Mouse (Mus musculus): ENCODE data around the gene Nanos3. TPM values are rescaled to one million over a fixed set of nuclear protein-coding genes. Genes with fewer than 3 reads are reported as not detected.

Nanos3 gene
- polyA plus RNA-seq, 1 experiment from 2014 or later: not detected

DNA sequence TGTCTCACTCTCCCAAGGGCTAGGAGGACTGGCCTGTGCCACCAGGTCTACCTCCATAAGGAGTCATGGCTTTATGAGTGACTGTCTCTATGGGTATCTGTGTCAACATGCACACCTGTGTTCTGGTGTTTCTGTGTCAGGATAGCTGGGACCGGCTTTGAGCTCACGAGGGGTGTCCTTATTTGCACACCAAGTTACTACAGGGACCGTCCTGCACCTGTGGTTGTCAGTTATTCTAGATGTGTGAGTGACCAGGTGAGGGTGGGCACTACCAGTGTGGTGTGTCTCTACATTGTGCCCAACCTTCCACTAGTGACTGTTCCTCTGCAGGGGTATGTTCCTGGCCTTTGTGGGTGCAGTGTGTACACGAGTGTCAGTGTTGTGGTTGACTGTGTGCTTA, 2.2 kb downstream of the Nanos3 start:
- Histone ChIP-seq H3K79me2 (ENCODE audit: inconsistent target) (no peaks in the 10 kb centered on the region), H3K4me3 (ENCODE audit: inconsistent target) (no peak overlapping the region), H3K27ac (no peak overlapping the region), H3K36me3 (ENCODE audit: inconsistent target) (no peaks in the 10 kb centered on the region)
- WGBS (ENCODE audit: missing documents): 91% methylated on average over 3 of the region's 4 CpGs

DNA sequence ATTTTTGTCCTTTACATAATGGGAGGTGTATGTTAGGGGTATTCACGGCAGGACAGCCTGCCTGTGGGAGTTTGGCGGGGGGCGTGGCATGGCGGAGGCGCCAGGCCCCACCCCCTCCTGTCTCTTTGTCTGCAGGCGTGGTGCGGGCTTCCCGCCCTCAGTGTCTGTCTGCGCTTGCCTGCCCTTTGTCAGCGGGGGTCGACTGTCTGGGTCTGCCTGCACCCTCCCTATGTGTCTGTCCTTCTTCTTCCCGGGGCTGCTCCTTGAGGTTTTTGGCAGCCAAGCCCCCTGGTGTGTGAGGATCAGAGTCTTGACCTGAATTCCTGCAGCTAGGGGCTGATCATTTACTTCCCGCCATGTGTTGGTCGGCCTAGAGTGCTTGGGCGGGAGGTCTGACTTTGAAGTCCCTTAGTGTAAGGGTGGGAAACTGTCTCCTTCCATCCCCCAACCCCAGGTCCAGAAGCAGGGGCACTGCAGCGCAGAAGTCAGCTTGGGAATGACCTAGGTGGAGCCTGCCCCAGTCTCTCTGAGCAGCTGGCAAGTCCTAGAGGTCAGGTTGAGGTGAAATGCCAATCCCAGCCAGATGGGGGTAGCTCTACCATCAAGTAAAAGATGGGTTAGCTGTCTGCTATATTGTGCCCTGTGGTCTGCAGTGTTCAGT, 4.4 kb downstream of the Nanos3 start:
- Histone ChIP-seq H3K36me3 (ENCODE audit: inconsistent target) (no peaks in the 10 kb centered on the region), H3K4me3 (ENCODE audit: inconsistent target) (no peak overlapping the region), H3K79me2 (ENCODE audit: inconsistent target) (no peaks in the 10 kb centered on the region), H3K27ac (no peak overlapping the region)
- 67% methylated on average over 16 of the region's 16 CpGs for WGBS (ENCODE audit: missing documents)

DNA sequence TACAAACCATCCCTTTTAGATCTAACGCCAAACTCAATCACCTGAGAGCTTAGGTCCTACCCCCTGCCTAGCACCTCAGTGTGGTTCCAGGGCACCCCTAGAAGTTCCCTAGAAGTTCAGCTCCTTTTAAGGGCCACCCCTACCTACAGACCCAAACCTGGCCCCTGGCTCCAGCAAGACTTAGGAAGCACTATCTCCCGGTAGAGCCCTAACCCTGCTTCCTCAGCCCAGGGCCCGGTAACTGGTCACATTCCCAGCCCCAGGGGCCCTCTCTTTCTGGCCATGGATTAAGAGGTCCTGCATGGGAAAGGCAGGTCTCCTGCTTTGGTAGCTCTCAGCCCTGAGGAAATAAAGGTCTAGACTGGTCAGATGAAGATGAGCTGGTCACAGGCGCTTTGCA, 5.1 kb downstream of the Nanos3 start:
- no peaks in the 10 kb centered on the region for H3K36me3 ChIP-seq (ENCODE audit: inconsistent target)
- WGBS (ENCODE audit: missing documents): 87% methylated on average over 4 of the region's 4 CpGs
- no peak overlapping the region for H3K4me3 ChIP-seq (ENCODE audit: inconsistent target)
- no peaks in the 10 kb centered on the region for H3K79me2 ChIP-seq (ENCODE audit: inconsistent target)
- no peak overlapping the region for H3K27ac ChIP-seq

DNA sequence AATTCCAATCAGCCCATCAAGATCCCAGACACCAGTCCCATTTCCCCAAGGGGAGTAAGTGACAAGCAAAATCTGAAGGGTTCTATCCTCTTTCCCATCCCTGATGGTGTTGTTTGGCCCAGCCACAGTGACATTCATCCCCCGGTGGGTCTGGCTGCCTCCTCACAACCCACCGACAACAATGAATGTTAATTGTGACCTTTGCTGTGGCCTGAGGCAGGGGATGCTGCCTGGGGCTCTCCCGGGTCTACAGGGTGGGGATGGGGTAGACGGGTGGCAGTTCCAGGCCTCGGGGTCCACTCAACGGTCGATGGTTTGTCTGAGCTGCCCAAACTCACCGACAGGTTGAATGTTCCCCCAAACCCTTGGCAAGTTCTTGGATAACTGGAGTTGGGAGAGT, 6.4 kb downstream of the Nanos3 start:
- 100% methylated on average over 6 of the region's 8 CpGs for WGBS (ENCODE audit: missing documents)
- Histone ChIP-seq H3K4me3 (ENCODE audit: inconsistent target) (no peak overlapping the region), H3K36me3 (ENCODE audit: inconsistent target) (no peaks in the 10 kb centered on the region), H3K27ac (no peak overlapping the region), H3K79me2 (ENCODE audit: inconsistent target) (no peaks in the 10 kb centered on the region)

DNA sequence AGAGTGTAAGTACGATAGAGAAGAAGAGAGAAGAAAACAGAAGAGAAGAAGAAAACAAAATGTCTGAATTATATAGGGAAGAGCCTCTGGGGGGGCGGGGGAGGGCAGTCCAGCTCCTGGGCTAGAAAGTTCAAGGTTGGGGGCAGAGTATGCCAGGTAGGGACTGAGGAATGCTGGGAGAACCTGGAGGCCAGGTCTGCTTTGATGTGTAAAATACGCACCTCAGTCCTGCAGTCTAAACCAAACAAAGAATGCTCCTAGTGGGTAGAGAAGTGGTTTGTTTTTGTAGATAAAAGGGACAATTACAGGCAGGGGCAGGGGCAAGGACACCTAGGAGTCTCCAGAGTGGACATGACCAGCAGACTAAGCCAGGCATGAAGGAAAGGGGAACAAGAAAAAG, 7.6 kb downstream of the Nanos3 start:
- no peaks in the 10 kb centered on the region for H3K36me3 ChIP-seq (ENCODE audit: inconsistent target)
- H3K79me2 ChIP-seq (ENCODE audit: inconsistent target): no peaks in the 10 kb centered on the region
- 92% methylated on average over 3 of the region's 3 CpGs for WGBS (ENCODE audit: missing documents)
- H3K4me3 ChIP-seq (ENCODE audit: inconsistent target): no peak overlapping the region
- H3K27ac ChIP-seq: no peak overlapping the region

DNA sequence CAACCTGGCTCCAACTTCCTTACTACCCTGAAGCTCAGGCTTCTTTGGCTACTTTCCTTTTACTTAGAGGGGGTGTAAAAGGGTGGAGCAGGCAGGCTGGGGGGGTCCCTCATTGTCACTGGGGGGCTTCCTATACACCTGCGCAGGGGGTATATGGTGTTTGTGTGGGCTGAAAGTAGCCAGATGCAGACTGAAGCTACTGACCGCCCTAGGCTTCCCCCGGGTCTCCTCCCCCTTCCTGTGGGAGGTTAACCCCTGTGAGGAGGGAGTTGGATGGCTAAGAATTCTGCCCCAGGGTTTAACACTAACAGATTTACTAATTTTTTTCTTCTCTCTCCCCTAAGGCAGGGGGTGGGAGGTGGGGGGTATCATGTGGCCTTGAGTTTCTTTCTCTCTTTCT, 8.5 kb downstream of the Nanos3 start:
- H3K36me3 ChIP-seq (ENCODE audit: inconsistent target): no peaks in the 10 kb centered on the region
- WGBS (ENCODE audit: missing documents): 21% methylated on average over 3 of the region's 3 CpGs
- H3K27ac ChIP-seq: no peak overlapping the region
- H3K4me3 ChIP-seq (ENCODE audit: inconsistent target): no peak overlapping the region
- H3K79me2 ChIP-seq (ENCODE audit: inconsistent target): no peaks in the 10 kb centered on the region

DNA sequence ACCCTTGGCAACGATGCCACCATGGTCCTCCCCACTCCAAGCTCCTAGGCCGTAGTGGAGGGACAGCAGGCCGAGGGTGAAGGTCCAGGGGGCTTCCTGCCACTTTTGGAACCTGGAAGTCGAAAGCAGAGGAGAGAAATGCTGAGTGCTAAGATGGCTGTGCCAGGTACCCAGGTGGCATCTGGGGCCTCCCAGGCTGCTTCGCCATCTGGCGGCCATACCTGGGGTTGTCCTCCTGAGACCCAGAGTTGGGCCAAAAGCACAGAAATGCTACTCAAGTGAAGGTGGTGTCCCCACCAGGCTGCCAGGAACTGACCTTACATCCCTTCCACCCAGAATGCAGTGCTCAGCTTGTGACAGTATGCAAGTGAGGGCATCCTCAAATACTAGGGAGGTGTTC, 11.2 kb downstream of the Nanos3 start:
- no peaks in the 10 kb centered on the region for H3K79me2 ChIP-seq (ENCODE audit: inconsistent target)
- no peak overlapping the region for H3K27ac ChIP-seq
- WGBS (ENCODE audit: missing documents): 93% methylated on average over 6 of the region's 6 CpGs
- H3K4me3 ChIP-seq (ENCODE audit: inconsistent target): no peak overlapping the region
- H3K36me3 ChIP-seq (ENCODE audit: inconsistent target): no peaks in the 10 kb centered on the region

DNA sequence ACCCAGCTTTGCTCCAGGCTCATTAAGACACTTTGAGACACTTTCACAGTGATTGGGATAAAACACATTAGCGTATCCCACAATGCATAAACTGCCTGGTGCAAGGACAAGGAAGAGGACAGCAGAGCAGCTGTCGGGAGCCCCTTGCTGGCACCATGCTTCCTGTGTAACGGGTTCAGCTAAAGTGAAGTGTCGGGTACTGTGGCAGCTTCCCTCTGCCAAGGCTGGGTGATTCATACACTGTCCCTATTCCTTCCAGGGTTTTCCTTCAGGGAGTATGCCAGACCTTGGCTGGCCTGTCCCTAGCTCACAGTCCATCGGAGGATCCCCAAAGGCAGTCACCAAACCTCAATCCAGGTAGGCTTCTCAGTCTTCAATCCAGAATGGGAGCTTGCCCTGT, 14.9 kb downstream of the Nanos3 start:
- Histone ChIP-seq H3K27ac (no peak overlapping the region), H3K4me3 (ENCODE audit: inconsistent target) (no peak overlapping the region), H3K36me3 (ENCODE audit: inconsistent target) (no peaks in the 10 kb centered on the region), H3K79me2 (ENCODE audit: inconsistent target) (no peaks in the 10 kb centered on the region)
- WGBS (ENCODE audit: missing documents): 78% methylated on average over 5 of the region's 5 CpGs

DNA sequence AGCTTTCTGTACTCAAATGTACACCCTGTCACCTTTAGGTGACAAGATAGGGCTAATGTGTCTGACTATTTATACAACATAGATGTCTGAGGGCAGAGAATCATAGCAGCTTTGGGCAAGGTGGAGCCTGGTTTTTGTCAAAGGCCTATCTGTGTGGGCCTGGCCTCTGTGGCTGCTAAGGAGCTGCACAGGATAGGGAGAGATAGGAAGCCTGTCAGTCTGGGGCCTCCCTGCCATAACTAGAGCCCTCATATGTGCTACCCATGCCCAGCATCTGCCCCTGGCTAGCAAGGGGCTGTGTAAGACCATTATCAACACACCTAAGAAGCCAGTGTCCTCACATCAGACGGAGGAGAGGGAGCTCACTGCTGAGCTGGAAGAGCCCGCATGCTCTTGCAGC, 17.3 kb downstream of the Nanos3 start:
- Histone ChIP-seq H3K79me2 (ENCODE audit: inconsistent target) (no peaks in the 10 kb centered on the region), H3K36me3 (ENCODE audit: inconsistent target) (no peaks in the 10 kb centered on the region), H3K4me3 (ENCODE audit: inconsistent target) (no peak overlapping the region), H3K27ac (no peak overlapping the region)
- 86% methylated on average over 1 of the region's 2 CpGs for WGBS (ENCODE audit: missing documents)

DNA sequence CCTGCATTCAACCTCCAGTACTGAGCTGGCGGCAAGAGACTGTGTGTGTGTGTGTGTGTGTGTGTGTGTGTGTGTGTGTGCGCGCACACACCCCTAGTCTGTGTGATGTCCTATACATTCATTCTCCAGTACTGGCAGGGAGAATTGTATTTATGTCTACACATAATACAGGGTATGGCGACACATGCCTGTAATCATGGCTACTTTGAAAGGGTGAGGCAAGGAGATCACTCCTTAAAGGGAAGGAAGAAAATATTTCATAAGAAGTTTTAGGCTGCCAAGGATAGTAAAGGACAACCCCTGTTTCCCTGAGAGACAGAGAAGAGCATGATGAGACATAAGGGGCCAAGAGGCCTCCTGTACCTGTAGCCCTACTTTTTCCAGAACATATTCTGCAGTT, 27.4 kb downstream of the Nanos3 start:
- H3K79me2 ChIP-seq (ENCODE audit: inconsistent target): no peaks in the 10 kb centered on the region
- no peaks in the 10 kb centered on the region for H3K36me3 ChIP-seq (ENCODE audit: inconsistent target)
- no peak overlapping the region for H3K4me3 ChIP-seq (ENCODE audit: inconsistent target)
- 75% methylated on average over 1 of the region's 4 CpGs for WGBS (ENCODE audit: missing documents)
- H3K27ac ChIP-seq: no peak overlapping the region

DNA sequence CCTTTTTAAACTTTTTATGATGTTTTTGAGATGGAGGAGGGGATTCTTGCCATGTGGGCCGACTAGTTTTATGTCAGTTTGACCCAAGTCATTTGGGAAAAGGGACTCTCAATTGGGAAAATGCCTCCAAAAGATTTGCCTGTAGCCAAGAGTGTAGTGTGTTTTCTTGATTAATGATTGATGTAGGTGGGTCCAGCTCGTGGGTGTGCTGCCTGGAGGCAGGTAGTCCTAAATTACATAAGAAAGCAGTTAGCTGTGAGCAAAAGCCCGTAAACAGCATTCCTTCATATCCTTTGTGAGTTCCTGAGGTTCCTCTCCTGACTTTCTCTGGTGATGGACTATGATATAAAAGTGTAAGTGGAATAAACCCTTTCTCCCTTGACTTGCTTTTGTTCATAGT, 35.8 kb downstream of the Nanos3 start:
- Histone ChIP-seq H3K79me2 (ENCODE audit: inconsistent target) (peaks cover 14% of the 10 kb centered on the region; the same call in 1 of the 2 replicates), H3K4me3 (ENCODE audit: inconsistent target) (no peak overlapping the region), H3K36me3 (ENCODE audit: inconsistent target) (peaks cover 6% of the 10 kb centered on the region; the same call in 1 of the 2 replicates), H3K27ac (no peak overlapping the region)
- WGBS (ENCODE audit: missing documents): 87% methylated on average over 3 of the region's 3 CpGs

DNA sequence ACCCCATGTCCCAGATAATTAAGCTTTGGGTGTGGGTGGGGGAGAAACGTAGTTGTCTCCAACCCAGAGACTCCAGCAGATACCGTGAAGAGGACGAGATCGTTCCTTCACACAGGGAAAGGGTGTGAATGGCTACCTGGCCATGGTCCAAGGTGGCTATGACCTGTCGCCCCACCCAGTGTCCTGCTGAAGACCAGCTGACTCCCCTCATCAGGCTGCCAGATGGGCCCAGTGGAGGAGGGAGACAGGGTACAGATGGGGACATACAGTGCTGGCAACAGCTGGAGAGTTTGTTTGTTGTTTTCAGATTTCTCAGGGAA, 36.5 kb downstream of the Nanos3 start:
- H3K4me3 ChIP-seq (ENCODE audit: inconsistent target): no peak overlapping the region; the same call in 1 of the 2 replicates
- H3K36me3 ChIP-seq (ENCODE audit: inconsistent target): peaks cover 12% of the 10 kb centered on the region
- no peak overlapping the region for H3K27ac ChIP-seq
- WGBS (ENCODE audit: missing documents): 97% methylated on average over 5 of the region's 5 CpGs
- H3K79me2 ChIP-seq (ENCODE audit: inconsistent target): peaks cover 14% of the 10 kb centered on the region; the same call in 1 of the 2 replicates

DNA sequence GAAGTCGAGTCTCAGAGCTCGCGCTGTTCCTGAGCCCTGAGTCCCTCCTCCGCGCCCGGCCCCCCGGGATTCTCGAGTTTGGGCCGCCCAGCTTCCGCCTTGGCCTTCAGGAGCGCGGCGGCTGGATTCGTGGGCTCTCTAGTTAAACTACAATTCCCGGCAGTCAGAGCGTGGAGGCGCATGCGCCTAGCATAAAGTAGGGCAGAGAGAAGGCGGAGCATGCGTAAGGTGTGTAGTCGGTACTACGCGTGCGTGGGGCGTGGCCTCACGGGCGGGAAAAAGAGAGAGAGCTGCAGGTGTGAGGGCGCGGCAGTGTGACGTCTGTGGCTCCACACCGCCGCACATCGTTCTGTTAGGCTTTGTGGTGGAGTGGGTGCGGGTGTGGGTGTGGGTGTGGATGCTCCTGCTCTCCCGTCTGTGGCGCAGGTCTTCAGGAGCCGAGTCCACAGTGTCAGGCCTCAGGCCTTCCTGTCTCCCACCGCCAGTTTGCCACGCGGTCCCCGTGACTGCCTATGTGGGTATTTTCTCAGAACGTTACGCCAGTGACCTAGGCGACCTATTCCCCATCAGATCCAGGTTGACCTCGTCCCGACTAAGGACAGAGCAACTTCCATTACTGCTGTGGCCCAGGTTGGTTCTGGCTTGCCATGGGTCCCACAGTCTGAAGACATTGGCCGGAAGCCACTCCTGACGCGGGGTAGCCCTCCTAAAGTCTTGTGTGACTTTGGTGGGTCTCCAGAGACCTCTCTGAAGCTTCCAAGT, 37.1 kb downstream of the Nanos3 start, which contains the start of the genes Cc2d1a and 4930432K21Rik:
Cc2d1a (minus strand) TSS at position 168 of the 762 bp plus-strand sequence.
4930432K21Rik (plus strand) TSS at position 257 of the 762 bp plus-strand sequence.
- H3K36me3 ChIP-seq (ENCODE audit: inconsistent target): peaks cover 17% of the 10 kb centered on the region
- 16% methylated on average over 47 of the region's 49 CpGs for WGBS (ENCODE audit: missing documents)
- peak within 1 kb of the TSS; percentile 92 for H3K4me3 ChIP-seq (ENCODE audit: inconsistent target)
- H3K27ac ChIP-seq: peak within 1 kb of the TSS; percentile 31
- H3K79me2 ChIP-seq (ENCODE audit: inconsistent target): peaks cover 14% of the 10 kb centered on the region; the same call in 1 of the 2 replicates

DNA sequence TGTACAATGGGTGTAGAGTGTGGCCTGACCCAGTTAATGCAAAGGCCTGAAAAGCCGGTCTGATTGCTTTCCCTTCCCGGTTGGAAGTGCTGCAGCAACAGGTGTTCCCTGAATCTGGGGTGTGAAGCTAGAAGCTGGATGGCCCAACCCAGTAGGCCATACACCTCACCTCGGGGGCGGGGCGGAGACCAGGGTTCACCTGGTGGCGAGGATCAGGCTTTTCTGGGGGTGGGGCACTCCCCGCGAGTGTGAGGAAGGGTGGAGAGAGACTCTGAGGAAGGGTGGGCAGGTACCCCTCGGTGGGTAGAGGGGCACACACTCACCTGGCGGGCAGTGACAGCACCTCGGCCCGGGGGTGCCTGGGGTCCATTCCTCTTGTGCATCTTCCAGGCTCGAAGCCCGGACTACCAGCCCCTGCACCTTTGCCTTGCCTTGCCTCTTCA, 37.7 kb downstream of the Nanos3 start:
- peaks cover 23% of the 10 kb centered on the region for H3K36me3 ChIP-seq (ENCODE audit: inconsistent target)
- H3K27ac ChIP-seq: peak overlapping the region; percentile 31
- 8% methylated on average over 14 of the region's 14 CpGs for WGBS (ENCODE audit: missing documents)
- H3K79me2 ChIP-seq (ENCODE audit: inconsistent target): peaks cover 14% of the 10 kb centered on the region; the same call in 1 of the 2 replicates
- peak overlapping the region; percentile 92 for H3K4me3 ChIP-seq (ENCODE audit: inconsistent target)

DNA sequence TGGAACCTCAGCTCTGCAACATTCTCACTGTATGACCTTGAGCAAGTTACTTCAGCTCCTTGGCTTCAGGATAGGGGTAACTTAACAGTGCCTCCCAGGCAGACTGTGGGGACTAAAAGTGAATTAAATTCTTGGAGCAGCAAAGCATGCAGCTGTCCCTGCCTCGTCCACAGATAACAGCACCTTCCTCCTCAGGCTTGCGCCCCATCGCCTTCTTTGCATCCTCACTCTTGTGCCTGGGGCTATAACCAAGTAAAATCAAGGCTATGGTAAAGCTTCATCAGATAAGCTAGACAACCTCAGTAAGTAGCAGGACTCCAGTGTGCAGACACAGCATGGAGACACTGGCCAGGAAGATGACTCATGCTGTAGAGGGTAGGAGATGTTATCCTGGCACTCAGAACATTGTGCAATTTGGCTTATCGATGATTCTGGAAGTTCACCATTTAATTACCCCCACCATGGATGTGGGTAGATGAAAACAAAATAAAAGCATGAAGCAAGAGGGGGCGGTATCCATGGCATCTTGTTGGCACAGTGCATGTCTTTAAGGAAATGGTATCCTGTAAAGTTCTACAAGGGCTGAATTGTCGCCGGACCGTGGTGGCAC, 40.3 kb downstream of the Nanos3 start:
- Histone ChIP-seq H3K36me3 (ENCODE audit: inconsistent target) (peaks cover 45% of the 10 kb centered on the region), H3K4me3 (ENCODE audit: inconsistent target) (no peak overlapping the region), H3K27ac (no peak overlapping the region), H3K79me2 (ENCODE audit: inconsistent target) (peaks cover 14% of the 10 kb centered on the region; the same call in 1 of the 2 replicates)
- WGBS (ENCODE audit: missing documents): 89% methylated on average over 8 of the region's 8 CpGs

All from macrophage (primary cell).